Mouse (Mus musculus): ENCODE data around the gene Mplkip. TPM values are rescaled to one million over a fixed set of nuclear protein-coding genes. Genes with fewer than 3 reads are reported as not detected.

The Mplkip gene
- polyA plus RNA-seq, 1 experiment from 2014 or later, result 33.2 TPM

DNA sequence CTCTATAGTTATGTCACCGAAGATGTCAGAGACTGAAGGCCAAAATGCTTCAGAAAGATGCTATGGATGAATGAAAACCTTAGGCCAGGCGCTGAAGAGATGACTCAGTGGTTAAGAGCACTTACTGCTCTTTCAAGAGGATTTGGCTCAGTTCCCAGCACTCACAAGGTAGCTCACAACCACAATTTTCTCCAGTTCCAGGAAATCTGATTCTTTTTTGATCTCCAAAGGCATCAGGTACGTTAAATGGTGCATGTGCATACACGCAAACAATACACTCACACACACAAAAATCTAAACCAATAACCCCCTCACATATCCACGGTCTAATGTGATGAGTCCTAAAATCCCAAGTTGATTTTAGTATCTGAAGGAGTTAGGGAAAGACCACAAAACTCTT is 1.2 kb upstream of the Mplkip start:
- Histone ChIP-seq H3K36me3 (ENCODE audit: control insufficient read depth, insufficient read depth, low read length) (no peaks in the 10 kb centered on the region), H3K4me1 (replicated peaks; ENCODE audit: control insufficient read depth, insufficient read depth) (no peaks in the 10 kb centered on the region), H3K27ac (replicated peaks) (no peak overlapping the region), H3K4me2 (replicated peaks; ENCODE audit: low read depth) (peak overlapping the region; percentile 15; the same call in 1 of the 2 replicates), H3K9me3 (ENCODE audit: control insufficient read depth, low read length) (no peaks in the 10 kb centered on the region), H3K27me3 (ENCODE audit: control insufficient read depth, insufficient read depth, low read length) (no peaks in the 10 kb centered on the region), H3K4me3 (ENCODE audit: low read depth, low read length) (no peak overlapping the region; the same call in 1 of the 2 replicates), H3K9ac (ENCODE audit: low read length) (no peak overlapping the region)
- WGBS, result 45% methylated on average over 5 of the region's 5 CpGs
- DNase-seq (ENCODE audit: low spot score), result no peak
- TF ChIP-seq CTCF (IDR thresholded peaks at IDR 0.05; ENCODE audit: low read depth), result no peak
- TF ChIP-seq EP300 (optimal IDR thresholded peaks at IDR 0.05), result no peak
- no peak for ATAC-seq (ENCODE audit: low FRiP score, low TSS enrichment)

- H3K9me3 ChIP-seq (ENCODE audit: control insufficient read depth, low read length), result no peaks in the 10 kb centered on the region
- WGBS, result 1% methylated on average over 17 of the region's 25 CpGs
- H3K27me3 ChIP-seq (ENCODE audit: control insufficient read depth, insufficient read depth, low read length), result no peaks in the 10 kb centered on the region
- H3K36me3 ChIP-seq (ENCODE audit: control insufficient read depth, insufficient read depth, low read length), result no peaks in the 10 kb centered on the region
- peak; percentile 68 for ATAC-seq (ENCODE audit: low FRiP score, low TSS enrichment)
- DNase-seq (ENCODE audit: low spot score), result no peak
- H3K9ac ChIP-seq (ENCODE audit: low read length), result peak overlapping the region; percentile 79
- peak overlapping the region; percentile 79 for H3K4me3 ChIP-seq (ENCODE audit: low read depth, low read length)
- H3K27ac ChIP-seq (replicated peaks), result peak overlapping the region; percentile 93
- TF ChIP-seq CTCF (IDR thresholded peaks at IDR 0.05; ENCODE audit: low read depth), result no peak
- no peak for TF ChIP-seq EP300 (optimal IDR thresholded peaks at IDR 0.05)
- H3K4me1 ChIP-seq (replicated peaks; ENCODE audit: control insufficient read depth, insufficient read depth), result no peaks in the 10 kb centered on the region
- H3K4me2 ChIP-seq (replicated peaks; ENCODE audit: low read depth), result peak overlapping the region; percentile 71
Observed at GRCm38 (mm10) chr13:17694414-17694813, 578 bp upstream of the Mplkip start.

- H3K27me3 ChIP-seq (ENCODE audit: control insufficient read depth, insufficient read depth, low read length), result no peaks in the 10 kb centered on the region
- H3K27ac ChIP-seq (replicated peaks), result peak overlapping the region; percentile 96
- DNase-seq (ENCODE audit: low spot score) (no peak), ATAC-seq (ENCODE audit: low FRiP score, low TSS enrichment) (no peak)
- H3K9me3 ChIP-seq (ENCODE audit: control insufficient read depth, low read length), result no peaks in the 10 kb centered on the region
- H3K9ac ChIP-seq (ENCODE audit: low read length), result peak overlapping the region; percentile 95
- no peaks in the 10 kb centered on the region for H3K4me1 ChIP-seq (replicated peaks; ENCODE audit: control insufficient read depth, insufficient read depth)
- peak overlapping the region; percentile 79 for H3K4me3 ChIP-seq (ENCODE audit: low read depth, low read length)
- no peak for TF ChIP-seq CTCF (IDR thresholded peaks at IDR 0.05; ENCODE audit: low read depth)
- peak overlapping the region; percentile 74 for H3K4me2 ChIP-seq (replicated peaks; ENCODE audit: low read depth)
- 8% methylated on average over 7 of the region's 7 CpGs for WGBS
- H3K36me3 ChIP-seq (ENCODE audit: control insufficient read depth, insufficient read depth, low read length), result no peaks in the 10 kb centered on the region
Observed at GRCm38 (mm10) chr13:17695898-17696580, 1.0 kb downstream of the Mplkip start.

- H3K4me1 ChIP-seq (replicated peaks; ENCODE audit: control insufficient read depth, insufficient read depth), result no peaks in the 10 kb centered on the region
- no peak for ATAC-seq (ENCODE audit: low FRiP score, low TSS enrichment)
- H3K9me3 ChIP-seq (ENCODE audit: control insufficient read depth, low read length), result no peaks in the 10 kb centered on the region
- no peak for TF ChIP-seq CTCF (IDR thresholded peaks at IDR 0.05; ENCODE audit: low read depth)
- no peak for TF ChIP-seq EP300 (optimal IDR thresholded peaks at IDR 0.05)
- H3K36me3 ChIP-seq (ENCODE audit: control insufficient read depth, insufficient read depth, low read length), result no peaks in the 10 kb centered on the region
- H3K27ac ChIP-seq (replicated peaks), result no peak overlapping the region
- H3K9ac ChIP-seq (ENCODE audit: low read length), result no peak overlapping the region
- no peak for DNase-seq (ENCODE audit: low spot score)
- H3K27me3 ChIP-seq (ENCODE audit: control insufficient read depth, insufficient read depth, low read length), result no peaks in the 10 kb centered on the region
- 86% methylated on average over 3 of the region's 3 CpGs for WGBS
- H3K4me3 ChIP-seq (ENCODE audit: low read depth, low read length), result no peak overlapping the region
- no peak overlapping the region for H3K4me2 ChIP-seq (replicated peaks; ENCODE audit: low read depth)
Observed at GRCm38 (mm10) chr13:17700090-17700715, 5.2 kb downstream of the Mplkip start.

DNA sequence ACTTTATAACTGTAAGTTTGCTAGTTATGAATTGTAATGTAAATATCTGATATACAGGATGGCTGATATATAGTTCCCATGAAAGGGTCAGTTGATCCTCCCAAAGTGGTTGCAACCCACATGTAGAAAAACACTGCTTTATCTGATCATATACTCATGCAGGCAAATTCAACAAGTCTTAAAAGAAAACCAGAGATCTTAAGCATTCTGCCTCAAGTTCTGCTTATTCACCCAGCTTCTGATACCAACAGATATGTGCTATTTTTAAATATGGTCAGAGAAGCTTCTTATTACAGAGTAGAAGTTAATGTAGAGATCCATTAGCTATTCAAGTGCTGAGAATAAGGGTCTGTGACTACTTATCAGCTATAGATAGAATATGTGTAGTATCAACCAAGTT is 6.3 kb downstream of the Mplkip start:
- no peak overlapping the region for H3K27ac ChIP-seq (replicated peaks)
- H3K36me3 ChIP-seq (ENCODE audit: control insufficient read depth, insufficient read depth, low read length), result no peaks in the 10 kb centered on the region
- H3K9me3 ChIP-seq (ENCODE audit: control insufficient read depth, low read length), result no peaks in the 10 kb centered on the region
- H3K4me1 ChIP-seq (replicated peaks; ENCODE audit: control insufficient read depth, insufficient read depth), result no peaks in the 10 kb centered on the region
- no peak for DNase-seq (ENCODE audit: low spot score)
- TF ChIP-seq CTCF (IDR thresholded peaks at IDR 0.05; ENCODE audit: low read depth) (no peak), EP300 (optimal IDR thresholded peaks at IDR 0.05) (no peak)
- H3K4me3 ChIP-seq (ENCODE audit: low read depth, low read length), result no peak overlapping the region
- H3K4me2 ChIP-seq (replicated peaks; ENCODE audit: low read depth), result no peak overlapping the region
- H3K27me3 ChIP-seq (ENCODE audit: control insufficient read depth, insufficient read depth, low read length), result no peaks in the 10 kb centered on the region
- no peak for ATAC-seq (ENCODE audit: low FRiP score, low TSS enrichment)
- H3K9ac ChIP-seq (ENCODE audit: low read length), result no peak overlapping the region

- H3K4me3 ChIP-seq (ENCODE audit: low read depth, low read length), result no peak overlapping the region
- TF ChIP-seq EP300 (optimal IDR thresholded peaks at IDR 0.05) (no peak), CTCF (IDR thresholded peaks at IDR 0.05; ENCODE audit: low read depth) (no peak)
- no peaks in the 10 kb centered on the region for H3K9me3 ChIP-seq (ENCODE audit: control insufficient read depth, low read length)
- no peaks in the 10 kb centered on the region for H3K27me3 ChIP-seq (ENCODE audit: control insufficient read depth, insufficient read depth, low read length)
- H3K4me1 ChIP-seq (replicated peaks; ENCODE audit: control insufficient read depth, insufficient read depth), result no peaks in the 10 kb centered on the region
- H3K27ac ChIP-seq (replicated peaks), result no peak overlapping the region
- no peak for ATAC-seq (ENCODE audit: low FRiP score, low TSS enrichment)
- DNase-seq (ENCODE audit: low spot score), result no peak
- H3K36me3 ChIP-seq (ENCODE audit: control insufficient read depth, insufficient read depth, low read length), result no peaks in the 10 kb centered on the region
- H3K4me2 ChIP-seq (replicated peaks; ENCODE audit: low read depth), result no peak overlapping the region
- no peak overlapping the region for H3K9ac ChIP-seq (ENCODE audit: low read length)
Observed at GRCm38 (mm10) chr13:17702311-17702710, 7.3 kb downstream of the Mplkip start.
